Mouse (Mus musculus) activated CD4-positive, CD25-positive, alpha-beta regulatory T cell, adult 4 months (primary cell): ENCODE data around the gene F12. TPM values are rescaled to one million over a fixed set of nuclear protein-coding genes. Genes with fewer than 3 reads are reported as not detected.

ENCODE experiments used
- ATAC-seq: one replicate; pipeline ENCODE4 v1.8.0; 2017
- polyA plus RNA-seq, 2 experiments: library from polyadenylated mRNA; unstranded; fragments of 100-300 nt; shearing (Covaris generic); gene quantifications; one replicate each; pipeline ENCODE4 v1.2.1; 2017

Gene F12
- polyA plus RNA-seq, 2 experiments from 2014 or later: not detected

GRCm38 (mm10) chr13:55371007-55371681 is 55.4 kb downstream of the F12 start:
- ATAC-seq: no peak

- ATAC-seq: no peak
Measured at GRCm38 (mm10) chr13:55370234-55370633, 56.4 kb downstream of the F12 start.

- peak; percentile 97 for ATAC-seq
Measured at GRCm38 (mm10) chr13:55369531-55370114, 57.0 kb downstream of the F12 start, which contains the start of gene Rgs14. Gene Rgs14 (plus strand): TSS chr13:55369732.

GRCm38 (mm10) chr13:55368401-55368800 is 58.2 kb downstream of the F12 start:
- ATAC-seq: no peak

Other genes with a start within 250 kb of the F12 start
- 10 to 100 TPM; 53.0 to 53.8 TPM for gene Nsd1, start 217.0 kb downstream of the F12 start, polyA plus RNA-seq
- gene Prelid1, start 106.3 kb downstream of the F12 start, polyA plus RNA-seq: 100 to 1,000 TPM; 282 to 313 TPM
- 10 to 100 TPM; 10.3 to 13.3 TPM for gene Rab24, start 104.8 kb downstream of the F12 start, polyA plus RNA-seq
- gene Mxd3, start 97.0 kb downstream of the F12 start, polyA plus RNA-seq: 10 to 100 TPM in 1 of 2 experiments, 1 to 10 TPM in 1; 9.2 to 12.4 TPM
- gene Lman2, start 64.0 kb downstream of the F12 start, polyA plus RNA-seq: 10 to 100 TPM; 46.7 to 58.6 TPM
- 10 to 100 TPM; 51.5 to 69.6 TPM for gene Rgs14, start 57.1 kb downstream of the F12 start, polyA plus RNA-seq
- gene Slc34a1, start 28.6 kb downstream of the F12 start, polyA plus RNA-seq: not detected
- not detected for gene Pfn3, start 11.6 kb downstream of the F12 start, polyA plus RNA-seq
- gene Grk6, start 18.3 kb upstream of the F12 start, polyA plus RNA-seq: 10 to 100 TPM; 38.6 to 43.6 TPM
- gene Prr7, start 37.5 kb upstream of the F12 start, polyA plus RNA-seq: not detected
- gene Dbn1, start 61.3 kb upstream of the F12 start, polyA plus RNA-seq: under 1 TPM in 1 of 2 experiments, not detected in 1; 0.25 TPM
- 10 to 100 TPM in 1 of 2 experiments, 1 to 10 TPM in 1; 7.4 to 14.4 TPM for gene Pdlim7, start 86.9 kb upstream of the F12 start, polyA plus RNA-seq
- 1 to 10 TPM in 1 of 2 experiments, not detected in 1; 2.7 TPM for gene Dok3, start 102.5 kb upstream of the F12 start, polyA plus RNA-seq
- gene Ddx41, start 109.9 kb upstream of the F12 start, polyA plus RNA-seq: 10 to 100 TPM; 46.8 to 54.5 TPM
- gene Fam193b, start 144.3 kb upstream of the F12 start, polyA plus RNA-seq: 10 to 100 TPM; 21.6 to 26.7 TPM
- 100 to 1,000 TPM; 152 to 296 TPM for gene Tmed9, start 146.9 kb upstream of the F12 start, polyA plus RNA-seq
- gene B4galt7, start 173.1 kb upstream of the F12 start, polyA plus RNA-seq: 10 to 100 TPM; 24.5 to 30.2 TPM
- 10 to 100 TPM; 31.7 to 39.9 TPM for gene Caml, start 196.2 kb upstream of the F12 start, polyA plus RNA-seq
- gene Ddx46, start 208.2 kb upstream of the F12 start, polyA plus RNA-seq: 10 to 100 TPM; 59.1 to 64.8 TPM